Mouse (Mus musculus) bone marrow, adult 2 months (tissue): ENCODE measurements around the gene Tas1r1. TPM values are rescaled to one million over a fixed set of nuclear protein-coding genes. Genes with fewer than 3 reads are reported as not detected.
A peak's percentile ranks its signal among the peaks of the same experiment; 100 is the strongest.

Experiments used
- H3K27ac ChIP-seq: fragments of 200-500 bp; 2 replicates; pipeline ENCODE4 v1.5.1; 2012; ENCODE audit warnings: low read depth, mild to moderate bottlenecking, control low read depth, inconsistent platforms, low read length; ENCODE audit not compliant: control insufficient read depth, poor library complexity, insufficient read depth
- H3K4me1 ChIP-seq: fragments of 200-500 bp; 2 replicates; pipeline ENCODE4 v1.6.1; 2011; ENCODE audit warnings: low read length; ENCODE audit not compliant: control insufficient read depth, insufficient read depth
- H3K4me3 ChIP-seq: fragments of 200-500 bp; replicated peaks from 2 replicates; pipeline ENCODE3; 2011; ENCODE audit warnings: mild to moderate bottlenecking, low read depth, low read length, control low read depth; ENCODE audit not compliant: control insufficient read depth
- CTCF ChIP-seq: fragments of 200-500 bp; IDR thresholded peaks from 2 replicates; pipeline ENCODE4 v1.5.1; 2011; ENCODE audit warnings: low read length, control low read depth; ENCODE audit not compliant: control insufficient read depth, insufficient read depth
- POLR2A ChIP-seq: fragments of 200-500 bp; IDR thresholded peaks from 2 replicates; pipeline ENCODE4 v1.6.1; 2011; ENCODE audit warnings: low read depth, mild to moderate bottlenecking, control low read depth, low read length, borderline replicate concordance; ENCODE audit not compliant: control insufficient read depth
- WGBS: fragments of 180-500 bp; shearing (Covaris S2); methylation state at CpG from one replicate; pipeline ENCODE4 v1.1.7; 2018; 5-methylcytosine and 5-hydroxymethylcytosine counted together
- polyA plus RNA-seq: library from polyadenylated mRNA; stranded (reverse); fragments of >200 nt; gene quantifications from 2 replicates; pipeline ENCODE4 v1.2.4, GENCODE M21; 2011; ENCODE audit warnings: low replicate concordance; ENCODE audit not compliant: missing spikeins, insufficient read depth, insufficient read length

The Tas1r1 gene
- polyA plus RNA-seq, 1 experiment, result 1.0 TPM

DNA sequence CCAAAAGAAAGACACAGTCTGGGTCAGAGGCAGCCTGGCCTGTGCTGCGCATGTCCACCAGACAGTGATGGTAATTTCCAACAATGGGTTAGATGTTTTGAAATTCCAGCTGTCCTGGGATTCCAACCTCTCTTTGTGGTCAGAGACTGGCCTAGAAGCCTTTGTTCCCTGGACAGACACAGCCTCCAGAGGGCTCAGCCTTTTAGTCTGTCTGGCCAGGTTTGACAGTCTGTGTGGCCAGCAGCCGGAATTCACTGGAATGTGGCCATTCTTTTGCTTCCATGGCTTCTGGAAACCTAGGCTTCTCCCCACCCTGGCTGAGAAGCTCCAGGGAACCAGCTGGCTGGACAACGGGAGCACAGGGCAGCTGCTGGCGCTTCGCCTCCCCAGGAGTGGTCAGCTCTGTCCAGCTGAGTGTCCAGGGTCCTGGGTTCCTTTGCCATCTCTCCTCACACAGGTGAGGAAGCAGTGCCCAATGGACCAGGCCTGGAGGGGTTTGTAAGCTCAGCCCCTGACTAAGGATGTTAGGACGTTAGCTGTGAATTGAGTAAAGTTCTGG, 29.9 kb upstream of the Tas1r1 start:
- H3K27ac ChIP-seq, result no peak overlapping the region
- TF ChIP-seq POLR2A (no peak), CTCF (no peak)
- WGBS, result 84% methylated on average over 6 of the region's 6 CpGs
- H3K4me3 ChIP-seq, result no peak overlapping the region
- H3K4me1 ChIP-seq, result no peaks in the 10 kb centered on the region; the same call in 1 of the 2 replicates

DNA sequence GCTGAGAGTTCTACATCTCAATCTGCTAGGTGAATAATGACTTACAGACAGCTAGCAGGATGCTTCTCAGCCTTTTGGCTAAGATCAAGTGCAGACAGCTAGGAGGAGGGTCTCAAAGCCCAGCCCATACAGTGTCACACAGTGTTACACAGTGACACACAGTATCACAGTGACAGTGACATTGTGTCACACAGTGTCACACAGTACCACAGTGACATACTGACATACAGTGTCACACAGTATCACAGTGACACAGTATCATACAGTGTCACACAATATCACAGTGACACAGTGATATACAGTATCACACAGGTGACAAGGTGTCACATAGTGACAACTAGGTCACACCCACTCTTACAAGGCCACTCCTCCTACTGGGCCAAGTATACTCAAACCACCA, 28.9 kb upstream of the Tas1r1 start:
- TF ChIP-seq POLR2A, result no peak
- TF ChIP-seq CTCF, result no peak
- no peak overlapping the region for H3K4me3 ChIP-seq
- H3K4me1 ChIP-seq, result no peaks in the 10 kb centered on the region
- no peak overlapping the region for H3K27ac ChIP-seq

- H3K4me3 ChIP-seq, result no peak overlapping the region
- TF ChIP-seq POLR2A (no peak), CTCF (no peak)
Observed at GRCm38 (mm10) chr4:152062390-152063110, 24.2 kb upstream of the Tas1r1 start.

GRCm38 (mm10) chr4:152044609-152045008, 6.2 kb upstream of the Tas1r1 start:
- H3K27ac ChIP-seq, result no peak overlapping the region
- 87% methylated on average over 6 of the region's 6 CpGs for WGBS
- no peak for TF ChIP-seq POLR2A
- no peak for TF ChIP-seq CTCF
- 0 out of 2 replicates have a peak, but pooled peaks cover 3% of the 10 kb centered on the region for H3K4me1 ChIP-seq
- no peak overlapping the region for H3K4me3 ChIP-seq

More at GRCm38 (mm10) chr4:152062390-152063110, 24.2 kb upstream of the Tas1r1 start:
- H3K4me1 ChIP-seq, result no peaks in the 10 kb centered on the region
- 77% methylated on average over 9 of the region's 9 CpGs for WGBS
- no peak overlapping the region for H3K27ac ChIP-seq

DNA sequence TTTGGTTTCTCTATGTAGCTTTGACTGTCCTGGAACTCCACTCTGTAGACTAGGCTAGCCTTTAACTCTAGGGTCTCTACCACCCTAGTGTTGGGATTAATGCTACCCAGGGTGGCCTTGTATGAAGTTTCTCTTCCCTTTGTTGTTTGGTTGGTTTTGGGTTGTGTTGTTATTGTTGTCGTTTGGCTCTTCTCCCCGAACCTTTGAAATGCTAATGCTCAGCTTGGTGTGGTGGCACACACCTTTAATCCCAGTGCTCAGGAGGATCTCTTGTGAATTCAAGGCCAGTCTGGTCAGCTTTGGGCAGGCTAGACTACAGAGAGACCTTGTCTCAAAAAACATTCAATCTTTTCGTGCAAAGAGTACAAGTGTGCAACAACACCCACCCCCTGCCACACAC, 4.8 kb upstream of the Tas1r1 start:
- H3K4me3 ChIP-seq, result no peak overlapping the region
- TF ChIP-seq CTCF (no peak), POLR2A (no peak)
- no peak overlapping the region for H3K27ac ChIP-seq
- WGBS, result 89% methylated on average over 3 of the region's 3 CpGs
- H3K4me1 ChIP-seq, result peaks cover 3% of the 10 kb centered on the region; the same call in 1 of the 2 replicates

DNA sequence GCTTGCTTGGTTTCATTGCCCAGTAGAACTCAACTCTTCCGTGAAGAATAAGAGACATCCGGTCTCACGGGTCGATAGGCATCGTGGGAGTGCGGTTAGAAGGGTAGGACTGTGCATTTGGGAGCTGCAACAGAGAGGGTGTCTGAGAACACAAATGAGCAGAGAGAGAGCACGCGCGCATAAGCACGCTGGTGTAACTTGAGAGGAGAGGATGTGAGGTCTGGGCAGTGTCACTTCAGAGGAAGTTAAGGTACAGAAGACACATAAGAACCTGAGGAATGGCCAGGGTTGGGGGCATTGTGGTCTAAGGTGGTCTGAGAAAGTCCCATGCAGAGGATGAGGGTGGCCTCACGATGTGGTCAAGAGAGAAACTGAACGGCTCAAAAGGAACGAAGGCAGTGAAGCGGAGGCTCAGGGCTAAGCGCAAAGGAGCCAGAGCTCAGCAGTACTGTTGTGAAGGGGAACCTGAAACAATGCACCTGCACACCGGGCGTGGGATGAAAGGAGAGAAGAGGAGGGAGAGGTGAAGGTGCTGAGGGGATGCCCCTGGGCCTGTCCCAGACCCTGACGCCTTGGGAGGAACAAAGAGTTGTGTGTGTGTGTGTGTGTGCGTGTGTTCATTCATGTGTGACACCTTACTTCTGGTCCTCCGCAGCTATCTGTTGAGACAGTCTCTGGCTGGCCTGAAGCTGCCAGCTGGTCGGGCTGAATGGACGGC, 3.7 kb upstream of the Tas1r1 start:
- no peak overlapping the region for H3K4me3 ChIP-seq
- H3K27ac ChIP-seq, result no peak overlapping the region
- peaks cover 3% of the 10 kb centered on the region; the same call in 1 of the 2 replicates for H3K4me1 ChIP-seq
- TF ChIP-seq POLR2A, result no peak
- TF ChIP-seq CTCF, result no peak; the same call in 1 of the 2 replicates
- WGBS, result 92% methylated on average over 22 of the region's 22 CpGs

- H3K4me3 ChIP-seq, result peak overlapping the region; percentile 86
- TF ChIP-seq POLR2A (no peak), CTCF (no peak)
- H3K4me1 ChIP-seq, result peaks cover 3% of the 10 kb centered on the region; the same call in 1 of the 2 replicates
- H3K27ac ChIP-seq, result no peak overlapping the region
- WGBS, result 3% methylated on average over 25 of the region's 25 CpGs
Observed at GRCm38 (mm10) chr4:152039831-152040310, 1.5 kb upstream of the Tas1r1 start.
